ENCODE assay signal across 26 mouse cellular contexts in genomic region chr6:88772041-88772440, GRCm38 (mm10). TPM values are rescaled to one million over a fixed set of nuclear protein-coding genes. Genes with fewer than 3 reads are reported as not detected.
DNase-seq lines count a peak whose midpoint lies in the region; ATAC-seq and TF ChIP-seq lines count a peak whose summit lies in the region.
"Had no signal": no experiment of that assay in that cellular context is flagged by ENCODE, and none has a peak within 500 bp of the region (broad histone marks: within the 10 kb centered on the region; RNA-seq: fewer than 3 reads in every experiment).

No protein-coding gene starts in this region.

- 91% methylated on average over 13 of the region's 13 CpGs for WGBS in forebrain, embryonic 10.5 days
- WGBS in forebrain, embryonic 13.5 days, result 94% methylated on average over 13 of the region's 13 CpGs
- 70% methylated on average over 13 of the region's 13 CpGs for WGBS in heart, postnatal 0 days
- 78% methylated on average over 13 of the region's 13 CpGs for WGBS in heart, embryonic 10.5 days
- WGBS in stomach, embryonic 16.5 days, result 61% methylated on average over 13 of the region's 13 CpGs

- no peaks in the 10 kb centered on the region for H3K9me3 ChIP-seq in forebrain, embryonic 10.5 days
- no peaks in the 10 kb centered on the region for H3K9me3 ChIP-seq in forebrain, embryonic 13.5 days (replicated peaks)
- H3K9me3 ChIP-seq in heart, postnatal 0 days (replicated peaks; ENCODE audit: control insufficient read depth, low read length), result no peaks in the 10 kb centered on the region
- no peaks in the 10 kb centered on the region for H3K9me3 ChIP-seq in heart, embryonic 10.5 days
- no peaks in the 10 kb centered on the region for H3K9me3 ChIP-seq in stomach, embryonic 16.5 days (replicated peaks; ENCODE audit: control insufficient read depth, low read length)
- H3K9me3 ChIP-seq: hindbrain, embryonic 12.5 days; limb, embryonic 13.5 days; liver, embryonic 12.5 days; midbrain, embryonic 12.5 days had no signal

- H3K9ac ChIP-seq in forebrain, embryonic 13.5 days, result no peak overlapping the region
- H3K9ac ChIP-seq in heart, postnatal 0 days (replicated peaks; ENCODE audit: low read depth, low read length), result no peak overlapping the region
- H3K9ac ChIP-seq in stomach, embryonic 16.5 days (ENCODE audit: low read length), result no peak overlapping the region
- H3K9ac ChIP-seq: hindbrain, embryonic 12.5 days; limb, embryonic 13.5 days; liver, embryonic 12.5 days; midbrain, embryonic 12.5 days had no signal

- H3K27ac ChIP-seq in forebrain, embryonic 10.5 days, result 0 out of 2 replicates have a peak overlapping the region, but pooled peaks have one; percentile 15
- H3K27ac ChIP-seq in forebrain, embryonic 13.5 days, result no peak overlapping the region
- H3K27ac ChIP-seq in heart, postnatal 0 days (ENCODE audit: low read depth), result 0 out of 2 replicates have a peak overlapping the region, but pooled peaks have one; percentile 28
- no peak overlapping the region for H3K27ac ChIP-seq in heart, embryonic 10.5 days
- peak overlapping the region; percentile 17; the same call in 1 of the 2 replicates for H3K27ac ChIP-seq in stomach, embryonic 16.5 days (ENCODE audit: low read length)
- H3K27ac ChIP-seq: heart, adult 2 months; hindbrain, embryonic 12.5 days; kidney, postnatal 0 days; limb, embryonic 13.5 days; liver, embryonic 12.5 days; midbrain, embryonic 12.5 days had no signal

- TF ChIP-seq EP300 in heart, postnatal 0 days (IDR thresholded peaks at IDR 0.05; ENCODE audit: low read depth), result no peak

- no peak overlapping the region for H3K4me2 ChIP-seq in forebrain, embryonic 13.5 days
- no peak overlapping the region for H3K4me2 ChIP-seq in heart, postnatal 0 days (ENCODE audit: low read depth, low read length)
- H3K4me2 ChIP-seq in stomach, embryonic 16.5 days (ENCODE audit: low read depth, low read length), result no peak overlapping the region
- H3K4me2 ChIP-seq: hindbrain, embryonic 12.5 days; limb, embryonic 13.5 days; liver, embryonic 12.5 days; midbrain, embryonic 12.5 days had no signal

- no peak overlapping the region for H3K4me3 ChIP-seq in forebrain, embryonic 10.5 days
- H3K4me3 ChIP-seq in forebrain, embryonic 13.5 days, result no peak overlapping the region
- H3K4me3 ChIP-seq in heart, postnatal 0 days (ENCODE audit: low read depth, low read length), result no peak overlapping the region
- no peak overlapping the region for H3K4me3 ChIP-seq in heart, embryonic 10.5 days
- no peak overlapping the region for H3K4me3 ChIP-seq in stomach, embryonic 16.5 days (replicated peaks; ENCODE audit: low read length)
- H3K4me3 ChIP-seq: erythroblast, embryonic 14.5 days; heart, adult 2 months; hindbrain, embryonic 12.5 days; limb, embryonic 13.5 days; liver, embryonic 12.5 days; midbrain, embryonic 12.5 days had no signal

- no peak for DNase-seq in forebrain, embryonic 10.5 days (ENCODE audit: extremely low spot score, low spot score)
- no peak for DNase-seq in heart, postnatal 0 days (ENCODE audit: low spot score)
- no peak for DNase-seq in heart, embryonic 10.5 days (ENCODE audit: low spot score)
- DNase-seq in NIH3T3 (ENCODE audit: low read depth), result peak; percentile 68
- no peak for DNase-seq in spleen, adult 18-20 months
- DNase-seq: adrenal gland, postnatal 25 days; cerebellum, adult 8-10 months; cerebellum, postnatal 36 days; embryo, embryonic 11 days; gastrocnemius, postnatal 25 days; heart, adult 2 months; heart, postnatal 14 days; kidney, adult 18-20 months; lung, adult 18-20 months; thymus, postnatal 25 days had no signal

- TF ChIP-seq CTCF in heart, postnatal 0 days (IDR thresholded peaks at IDR 0.05; ENCODE audit: low read depth), result no peak

- H3K27me3 ChIP-seq in forebrain, embryonic 10.5 days (ENCODE audit: poor library complexity, severe bottlenecking), result 0 out of 2 replicates have a peak, but pooled peaks cover 4% of the 10 kb centered on the region
- 0 out of 2 replicates have a peak, but pooled peaks cover 3% of the 10 kb centered on the region for H3K27me3 ChIP-seq in forebrain, embryonic 13.5 days
- no peaks in the 10 kb centered on the region for H3K27me3 ChIP-seq in heart, postnatal 0 days (ENCODE audit: control insufficient read depth, insufficient read depth, low read length)
- no peaks in the 10 kb centered on the region; the same call in 1 of the 2 replicates for H3K27me3 ChIP-seq in heart, embryonic 10.5 days (ENCODE audit: insufficient read depth, poor library complexity, severe bottlenecking)
- no peaks in the 10 kb centered on the region for H3K27me3 ChIP-seq in stomach, embryonic 16.5 days (ENCODE audit: control insufficient read depth, insufficient read depth, low read length)
- H3K27me3 ChIP-seq: hindbrain, embryonic 12.5 days; limb, embryonic 13.5 days; midbrain, embryonic 12.5 days had no signal

- no peaks in the 10 kb centered on the region for H3K36me3 ChIP-seq in forebrain, embryonic 10.5 days (replicated peaks)
- no peaks in the 10 kb centered on the region for H3K36me3 ChIP-seq in forebrain, embryonic 13.5 days (ENCODE audit: poor library complexity, severe bottlenecking)
- H3K36me3 ChIP-seq in heart, postnatal 0 days (replicated peaks; ENCODE audit: control insufficient read depth, insufficient read depth, low read length), result no peaks in the 10 kb centered on the region
- no peaks in the 10 kb centered on the region for H3K36me3 ChIP-seq in heart, embryonic 10.5 days
- no peaks in the 10 kb centered on the region for H3K36me3 ChIP-seq in stomach, embryonic 16.5 days (ENCODE audit: control insufficient read depth, insufficient read depth, low read length)
- H3K36me3 ChIP-seq: hindbrain, embryonic 12.5 days; limb, embryonic 13.5 days; midbrain, embryonic 12.5 days had no signal

- peaks cover 37% of the 10 kb centered on the region for H3K4me1 ChIP-seq in forebrain, embryonic 10.5 days
- peaks cover 14% of the 10 kb centered on the region for H3K4me1 ChIP-seq in forebrain, embryonic 13.5 days
- H3K4me1 ChIP-seq in heart, postnatal 0 days (ENCODE audit: control insufficient read depth, insufficient read depth), result peaks cover 15% of the 10 kb centered on the region
- H3K4me1 ChIP-seq in heart, embryonic 10.5 days, result peaks cover 37% of the 10 kb centered on the region
- H3K4me1 ChIP-seq in stomach, embryonic 16.5 days (ENCODE audit: control insufficient read depth, insufficient read depth, low read length), result peaks cover 25% of the 10 kb centered on the region

- ATAC-seq in forebrain, embryonic 13.5 days, result no peak
- ATAC-seq in heart, postnatal 0 days (ENCODE audit: insufficient read depth, low read depth), result no peak
- ATAC-seq in stomach, embryonic 16.5 days (ENCODE audit: insufficient read depth, low FRiP score), result no peak; the same call in 1 of the 2 replicates
- ATAC-seq: CD4-positive, CD25-positive, alpha-beta regulatory T cell, adult 4 months; forebrain, embryonic 14.5 days; inflammation-experienced regulatory T-cells, adult 6 months; liver, embryonic 12.5 days had no signal

RNA-seq across cellular contexts. Expression of gene Mgll, which starts 47.8 kb away (rescaled TPM):
- 5.8 and 7.4 TPM in 2 replicates for polyA plus RNA-seq in forebrain, embryonic 10.5 days (2016; fragmentation: Nextera tagmentation; extraction: Ambion mirVana)
- 9.0 and 11.2 TPM in 2 replicates for polyA plus RNA-seq in forebrain, embryonic 13.5 days (2015; fragmentation: Nextera tagmentation; extraction: Ambion mirVana)
- total RNA-seq in heart, postnatal 0 days (2014; rRNA removed; ENCODE audit: low replicate concordance), result 147 and 162 TPM in 2 replicates
- 122 and 134 TPM in 2 replicates for polyA plus RNA-seq in heart, postnatal 0 days (2015; fragmentation: Nextera tagmentation; extraction: Ambion mirVana)
- polyA plus RNA-seq in heart, embryonic 10.5 days (2016; fragmentation: Nextera tagmentation; extraction: Ambion mirVana), result 5.4 and 6.4 TPM in 2 replicates
- 121 and 125 TPM in 2 replicates for polyA plus RNA-seq in stomach, embryonic 16.5 days (2015; fragmentation: Nextera tagmentation; extraction: Ambion mirVana)

Comparison
In these comparisons a context has a peak if more than half of its experiments do, and no peak if none do; other contexts are left out.
1. H3K27ac ChIP-seq: peak in forebrain, embryonic 10.5 days (single experiment), heart, postnatal 0 days (single experiment) and stomach, embryonic 16.5 days (single experiment); none in forebrain, embryonic 13.5 days (single experiment) and heart, embryonic 10.5 days (single experiment).